Mouse (Mus musculus) heart, adult 2 months (tissue): Measurements from ENCODE around the gene Utp11.

Experiments
- CTCF ChIP-seq: fragments of 200-600 bp; IDR thresholded peaks from 2 replicates; pipeline ENCODE4 v1.8.1; 2022; ENCODE audit warnings: antibody characterized with exemption, mild to moderate bottlenecking, moderate library complexity
- POLR2A ChIP-seq: fragments of 200-500 bp; IDR thresholded peaks from 2 replicates; pipeline ENCODE4 v1.6.1; 2011; ENCODE audit warnings: mild to moderate bottlenecking, low read depth, low read length, control low read depth; ENCODE audit not compliant: insufficient read depth

DNA sequence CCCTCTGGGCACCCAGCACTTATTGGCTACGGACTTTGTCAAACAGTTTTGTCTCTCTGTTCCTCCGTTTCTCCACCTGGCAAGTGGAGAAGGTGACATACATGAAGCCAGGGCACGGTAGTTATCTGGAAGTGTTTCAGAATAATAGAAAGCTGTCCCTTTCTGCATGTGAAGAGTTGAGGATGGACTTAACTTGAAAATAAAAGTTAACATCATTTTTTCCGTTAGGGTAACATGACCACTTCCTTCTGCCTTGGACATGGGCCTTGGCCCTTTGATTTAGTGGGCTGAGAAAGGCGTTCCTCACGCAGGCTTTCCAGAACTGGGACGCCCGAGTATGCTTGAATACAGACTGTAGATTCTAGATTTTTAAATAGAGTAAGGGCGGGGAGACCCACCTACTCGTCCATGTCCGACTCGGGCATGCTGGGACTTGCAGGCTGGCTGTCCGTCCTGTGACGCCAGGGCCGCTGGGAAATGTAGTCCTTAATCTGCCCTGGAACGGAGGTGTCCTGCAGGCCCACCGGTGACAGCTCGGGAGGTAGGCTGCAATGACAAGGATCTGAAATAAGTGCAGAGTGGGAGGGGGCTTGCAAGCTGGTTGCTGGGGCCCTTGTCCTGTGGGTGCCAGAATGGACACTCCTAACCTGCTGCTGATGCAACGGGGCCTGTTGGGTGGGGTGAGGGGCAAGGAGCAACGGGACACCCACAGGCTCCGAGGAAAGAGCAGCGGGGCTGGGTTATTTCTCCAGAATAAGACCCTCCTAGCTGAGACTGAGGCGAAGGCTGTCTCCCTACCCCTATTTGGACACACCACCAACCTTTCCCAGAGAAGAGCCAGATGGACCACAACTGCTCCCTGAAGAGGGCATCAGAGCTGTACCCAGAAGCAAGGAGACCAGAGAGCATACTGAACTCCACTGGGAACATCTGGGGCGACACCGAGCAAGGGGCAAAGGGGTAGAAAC lies 48.3 kb upstream of the Utp11 start, which contains the start of gene Inpp5b:
- TF ChIP-seq POLR2A: peak; percentile 70
- 0 out of 2 replicates have a peak, but pooled peaks have one; percentile 7 for TF ChIP-seq CTCF
